Mouse (Mus musculus) ES-E14 (cell line): ENCODE results near the gene Ugt2b36.

Source experiments
- CHD2 ChIP-seq: IDR thresholded peaks from 2 replicates; pipeline ENCODE4 v1.6.1; 2014; ENCODE audit warnings: mild to moderate bottlenecking, low read depth, low read length, inconsistent platforms
- HCFC1 ChIP-seq: IDR thresholded peaks from 2 replicates; pipeline ENCODE4 v1.6.1; 2012; ENCODE audit warnings: low read length, inconsistent platforms, borderline replicate concordance; ENCODE audit not compliant: insufficient read depth
- MAFK ChIP-seq: IDR thresholded peaks from 2 replicates; pipeline ENCODE4 v1.6.1; 2014; ENCODE audit warnings: mild to moderate bottlenecking, low read depth, low read length, inconsistent platforms; ENCODE audit not compliant: insufficient read depth
- ZC3H11A ChIP-seq: IDR thresholded peaks from 2 replicates; pipeline ENCODE4 v1.6.1; 2012; ENCODE audit warnings: low read depth, mild to moderate bottlenecking, inconsistent platforms, low read length, borderline replicate concordance
- ZNF384 ChIP-seq: IDR thresholded peaks from 2 replicates; pipeline ENCODE4 v1.6.1; 2012; ENCODE audit warnings: low read depth, low read length, inconsistent platforms

GRCm38 (mm10) chr5:87030624-87031023, 61.7 kb downstream of the Ugt2b36 start:
- TF ChIP-seq HCFC1 (no peak), ZC3H11A (no peak), ZNF384 (no peak), CHD2 (no peak), MAFK (no peak)
